Mouse (Mus musculus): ENCODE data around the gene Lypd6b. TPM values are rescaled to one million over a fixed set of nuclear protein-coding genes. Genes with fewer than 3 reads are reported as not detected.
A peak's percentile ranks its signal among the peaks of the same experiment; 100 is the strongest.

Gene Lypd6b
- polyA plus RNA-seq, 1 experiment from 2014 or later: 8.9 TPM

DNA sequence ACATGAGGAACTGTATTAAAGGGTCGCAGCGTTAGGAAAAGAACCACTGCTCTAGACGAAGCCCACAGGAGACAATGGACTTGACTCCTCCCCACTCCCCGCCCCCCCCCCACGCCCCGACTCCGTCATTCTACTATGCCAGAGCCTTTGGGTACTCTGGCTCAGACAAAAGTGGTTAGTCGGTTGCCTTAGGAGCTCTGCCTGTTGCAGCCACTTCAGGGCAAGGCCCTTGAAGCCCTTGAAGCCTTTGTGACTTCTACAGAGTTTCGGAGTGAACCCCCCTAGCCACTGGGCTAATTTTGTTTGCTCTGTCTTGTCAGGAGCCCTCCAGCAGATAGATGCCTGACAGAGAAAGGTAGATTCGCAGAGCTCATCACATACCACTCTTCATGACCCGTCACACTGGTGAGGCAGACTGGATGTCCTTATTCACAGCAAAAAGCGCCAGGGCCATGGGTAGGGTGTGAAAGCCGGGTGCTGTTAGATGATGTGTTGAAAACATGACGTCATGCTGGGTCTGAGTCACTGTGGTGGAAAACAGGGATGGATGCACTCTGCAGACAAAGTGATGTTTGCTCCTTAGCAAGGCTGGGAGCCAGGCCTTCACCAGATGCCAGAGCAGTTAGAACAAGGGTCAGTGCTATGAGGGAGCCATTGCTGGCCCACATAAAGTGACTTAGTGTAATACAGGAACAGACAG is 10.1 kb downstream of the Lypd6b start:
- no peaks in the 10 kb centered on the region for H3K36me3 ChIP-seq (ENCODE audit: insufficient read depth, low read length)
- no peaks in the 10 kb centered on the region for H3K4me1 ChIP-seq (replicated peaks; ENCODE audit: insufficient read depth, low read length)
- no peak overlapping the region for H3K4me2 ChIP-seq (ENCODE audit: low read length)
- H3K27ac ChIP-seq: no peak overlapping the region
- H3K27me3 ChIP-seq (ENCODE audit: insufficient read depth, low read length): no peaks in the 10 kb centered on the region
- TF ChIP-seq CTCF (IDR thresholded peaks at IDR 0.05; ENCODE audit: low read depth): no peak
- DNase-seq (ENCODE audit: low spot score) (no peak), ATAC-seq (replicated peaks; ENCODE audit: low FRiP score, low read depth) (no peak)
- H3K9me3 ChIP-seq (replicated peaks; ENCODE audit: low read length): no peaks in the 10 kb centered on the region
- no peak overlapping the region for H3K4me3 ChIP-seq (replicated peaks; ENCODE audit: low read depth, low read length)
- 69% methylated on average over 14 of the region's 14 CpGs for WGBS
- no peak overlapping the region for H3K9ac ChIP-seq (ENCODE audit: low read depth, low read length)

DNA sequence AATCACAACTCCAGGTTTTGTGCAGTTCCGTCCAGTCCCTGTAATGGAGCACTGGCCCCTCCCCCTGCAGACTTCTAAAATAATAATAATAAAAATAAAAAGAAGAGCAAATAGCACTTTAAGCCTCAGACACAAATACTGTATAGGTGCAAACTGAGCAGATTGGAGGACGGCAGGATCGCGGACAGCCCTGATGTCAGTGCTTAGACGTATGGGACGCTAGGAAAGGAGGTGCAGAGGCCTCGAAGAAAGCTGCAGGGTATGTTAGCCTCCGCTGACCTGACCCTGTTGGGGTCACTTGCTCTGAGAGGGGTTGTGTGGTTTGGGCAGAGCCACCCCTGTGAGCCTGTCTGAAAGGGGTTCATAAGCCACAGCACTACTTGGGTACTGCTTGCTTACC is 17.0 kb downstream of the Lypd6b start:
- TF ChIP-seq CTCF (IDR thresholded peaks at IDR 0.05; ENCODE audit: low read depth): no peak
- Histone ChIP-seq H3K27ac (no peak overlapping the region), H3K4me3 (replicated peaks; ENCODE audit: low read depth, low read length) (no peak overlapping the region), H3K9me3 (replicated peaks; ENCODE audit: low read length) (no peaks in the 10 kb centered on the region), H3K4me1 (replicated peaks; ENCODE audit: insufficient read depth, low read length) (no peaks in the 10 kb centered on the region), H3K27me3 (ENCODE audit: insufficient read depth, low read length) (no peaks in the 10 kb centered on the region), H3K4me2 (ENCODE audit: low read length) (no peak overlapping the region), H3K9ac (ENCODE audit: low read depth, low read length) (no peak overlapping the region), H3K36me3 (ENCODE audit: insufficient read depth, low read length) (no peaks in the 10 kb centered on the region)
- DNase-seq (ENCODE audit: low spot score): no peak
- WGBS: 58% methylated on average over 8 of the region's 8 CpGs
- no peak for ATAC-seq (replicated peaks; ENCODE audit: low FRiP score, low read depth)

DNA sequence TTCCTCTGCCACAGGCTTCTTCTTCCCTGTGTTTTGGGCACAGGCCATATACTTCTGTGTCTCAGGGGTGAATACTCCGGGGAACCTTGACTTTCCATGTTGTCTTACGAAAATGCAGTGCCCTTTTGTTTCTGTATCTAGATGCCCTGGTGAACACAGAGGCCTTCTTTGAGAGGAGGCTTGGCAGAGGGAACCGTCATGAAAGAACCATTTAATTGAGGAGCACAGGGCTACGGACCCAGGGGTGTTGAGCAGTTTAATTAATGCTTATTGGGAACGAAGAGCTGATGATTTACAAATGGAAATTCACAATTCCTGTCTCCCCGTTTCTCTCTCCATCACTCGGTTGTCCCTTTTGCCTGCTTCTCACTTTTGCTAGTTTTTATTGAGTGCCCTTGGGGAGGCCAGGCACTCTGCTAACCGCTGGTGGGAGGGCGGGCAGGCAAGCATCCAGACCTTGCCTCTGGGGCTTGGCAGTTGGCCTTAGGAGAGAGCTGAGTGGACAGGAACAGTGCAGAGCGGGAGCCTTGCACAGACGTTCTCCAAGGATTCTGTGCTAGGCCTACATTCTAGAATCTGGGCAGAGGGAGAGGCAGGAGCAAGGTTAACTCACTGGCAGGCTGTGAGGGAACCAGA is 18.4 kb downstream of the Lypd6b start:
- Histone ChIP-seq H3K27ac (no peak overlapping the region), H3K4me2 (ENCODE audit: low read length) (no peak overlapping the region), H3K4me1 (replicated peaks; ENCODE audit: insufficient read depth, low read length) (no peaks in the 10 kb centered on the region), H3K27me3 (ENCODE audit: insufficient read depth, low read length) (no peaks in the 10 kb centered on the region), H3K9ac (ENCODE audit: low read depth, low read length) (no peak overlapping the region), H3K9me3 (replicated peaks; ENCODE audit: low read length) (no peaks in the 10 kb centered on the region), H3K4me3 (replicated peaks; ENCODE audit: low read depth, low read length) (no peak overlapping the region), H3K36me3 (ENCODE audit: insufficient read depth, low read length) (no peaks in the 10 kb centered on the region)
- 72% methylated on average over 11 of the region's 11 CpGs for WGBS
- ATAC-seq (replicated peaks; ENCODE audit: low FRiP score, low read depth) (no peak), DNase-seq (ENCODE audit: low spot score) (no peak)
- TF ChIP-seq CTCF (IDR thresholded peaks at IDR 0.05; ENCODE audit: low read depth): no peak

DNA sequence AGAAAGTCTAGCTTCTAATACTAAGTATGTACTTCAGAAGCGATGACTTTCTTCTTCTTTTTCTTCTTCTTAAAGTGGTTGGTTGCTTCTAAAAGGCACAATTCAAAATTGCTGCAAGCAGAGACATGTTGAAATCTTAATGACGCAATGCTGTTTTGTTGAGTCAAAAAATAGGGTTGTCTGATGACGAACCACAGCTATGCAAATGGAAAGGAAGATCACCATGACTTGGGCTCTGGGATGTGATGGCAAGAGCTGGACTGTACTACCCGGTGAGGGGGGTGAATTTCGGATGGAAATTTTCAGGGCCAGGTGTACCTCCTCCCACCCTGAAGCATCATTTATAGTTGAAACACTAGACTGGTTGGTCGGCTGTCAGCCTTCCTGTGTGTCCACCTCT is 22.0 kb downstream of the Lypd6b start:
- Histone ChIP-seq H3K9me3 (replicated peaks; ENCODE audit: low read length) (no peaks in the 10 kb centered on the region), H3K9ac (ENCODE audit: low read depth, low read length) (no peak overlapping the region), H3K27ac (no peak overlapping the region), H3K4me2 (ENCODE audit: low read length) (no peak overlapping the region), H3K36me3 (ENCODE audit: insufficient read depth, low read length) (no peaks in the 10 kb centered on the region), H3K27me3 (ENCODE audit: insufficient read depth, low read length) (no peaks in the 10 kb centered on the region), H3K4me3 (replicated peaks; ENCODE audit: low read depth, low read length) (no peak overlapping the region), H3K4me1 (replicated peaks; ENCODE audit: insufficient read depth, low read length) (0 out of 2 replicates have a peak, but pooled peaks cover 9% of the 10 kb centered on the region)
- DNase-seq (ENCODE audit: low spot score): no peak
- ATAC-seq (replicated peaks; ENCODE audit: low FRiP score, low read depth): no peak
- TF ChIP-seq CTCF (IDR thresholded peaks at IDR 0.05; ENCODE audit: low read depth): no peak
- 73% methylated on average over 6 of the region's 6 CpGs for WGBS

DNA sequence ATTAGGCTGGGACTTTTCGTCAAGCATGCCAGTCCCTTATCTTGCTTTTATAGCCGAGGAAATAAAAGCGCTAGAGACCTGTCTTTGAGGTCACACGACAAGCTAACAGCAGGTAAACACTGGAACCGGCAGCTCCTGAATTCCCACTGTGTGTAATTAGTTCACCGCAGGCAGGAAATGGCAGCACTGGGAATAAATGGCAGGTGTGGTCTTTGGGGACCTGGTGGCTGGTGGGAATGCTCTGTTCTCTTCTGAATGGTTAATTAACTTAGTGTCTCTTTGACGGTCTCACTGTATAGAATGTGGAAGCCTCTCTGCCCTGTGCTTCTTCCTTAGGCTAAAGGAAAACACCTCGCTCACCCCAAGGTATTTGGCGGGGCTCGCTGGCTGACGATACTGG is 23.9 kb downstream of the Lypd6b start:
- H3K4me2 ChIP-seq (ENCODE audit: low read length): no peak overlapping the region
- DNase-seq (ENCODE audit: low spot score): no peak
- 0 out of 2 replicates have a peak, but pooled peaks cover 9% of the 10 kb centered on the region for H3K4me1 ChIP-seq (replicated peaks; ENCODE audit: insufficient read depth, low read length)
- H3K9ac ChIP-seq (ENCODE audit: low read depth, low read length): no peak overlapping the region
- no peaks in the 10 kb centered on the region for H3K36me3 ChIP-seq (ENCODE audit: insufficient read depth, low read length)
- H3K4me3 ChIP-seq (replicated peaks; ENCODE audit: low read depth, low read length): no peak overlapping the region
- H3K27me3 ChIP-seq (ENCODE audit: insufficient read depth, low read length): no peaks in the 10 kb centered on the region
- H3K27ac ChIP-seq: peak overlapping the region; percentile 56
- H3K9me3 ChIP-seq (replicated peaks; ENCODE audit: low read length): no peaks in the 10 kb centered on the region
- TF ChIP-seq CTCF (IDR thresholded peaks at IDR 0.05; ENCODE audit: low read depth): no peak
- WGBS: 16% methylated on average over 11 of the region's 11 CpGs
- ATAC-seq (replicated peaks; ENCODE audit: low FRiP score, low read depth): no peak

DNA sequence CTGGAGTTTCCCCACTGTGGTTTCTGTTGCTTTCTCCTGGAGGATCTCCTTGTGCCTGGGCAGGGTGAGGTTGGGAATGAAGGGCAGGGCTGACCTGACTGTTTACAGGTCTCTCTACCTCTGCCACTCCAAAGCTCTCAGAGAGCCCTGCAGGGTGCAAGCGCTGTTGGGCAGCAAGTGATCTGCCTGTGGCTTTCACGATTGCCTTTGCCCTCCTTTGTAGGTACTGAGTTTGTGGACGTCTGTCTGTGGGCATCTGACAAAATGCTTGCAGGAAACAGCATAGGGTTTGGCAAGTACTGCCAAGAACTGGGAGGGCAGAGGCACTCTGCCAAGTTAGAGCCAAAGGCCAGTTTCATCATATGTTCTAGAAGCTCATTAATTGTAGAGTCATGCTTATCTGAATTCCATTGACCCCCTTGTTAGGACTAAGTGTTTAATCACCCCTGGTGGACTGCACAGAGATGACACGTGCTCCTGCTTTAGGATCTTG is 24.4 kb downstream of the Lypd6b start:
- H3K27ac ChIP-seq: peak overlapping the region; percentile 56
- no peaks in the 10 kb centered on the region for H3K36me3 ChIP-seq (ENCODE audit: insufficient read depth, low read length)
- no peak for TF ChIP-seq CTCF (IDR thresholded peaks at IDR 0.05; ENCODE audit: low read depth)
- H3K9ac ChIP-seq (ENCODE audit: low read depth, low read length): no peak overlapping the region
- DNase-seq (ENCODE audit: low spot score): peak; percentile 37
- 27% methylated on average over 4 of the region's 4 CpGs for WGBS
- H3K9me3 ChIP-seq (replicated peaks; ENCODE audit: low read length): no peaks in the 10 kb centered on the region
- no peaks in the 10 kb centered on the region for H3K27me3 ChIP-seq (ENCODE audit: insufficient read depth, low read length)
- no peak overlapping the region for H3K4me2 ChIP-seq (ENCODE audit: low read length)
- ATAC-seq (replicated peaks; ENCODE audit: low FRiP score, low read depth): peak; percentile 65
- no peak overlapping the region for H3K4me3 ChIP-seq (replicated peaks; ENCODE audit: low read depth, low read length)
- 0 out of 2 replicates have a peak, but pooled peaks cover 9% of the 10 kb centered on the region for H3K4me1 ChIP-seq (replicated peaks; ENCODE audit: insufficient read depth, low read length)
